Mouse (Mus musculus) layer of hippocampus, postnatal 14 days (tissue): ENCODE results near the gene Ankrd55. TPM values are rescaled to one million over a fixed set of nuclear protein-coding genes. Genes with fewer than 3 reads are reported as not detected.
"Not testable (repeated sequence)": the region's sequence is repeated elsewhere in the genome, so short reads cannot be mapped to it uniquely, and the experiment has no call there.

Experiments
- DNase-seq, 2 experiments: peaks; one replicate each; pipeline ENCODE4 v3.0.0; 2021 to 2022; ENCODE audit warnings: low spot score in 2 of 2, mixed read lengths in 1 of 2
- total RNA-seq, 2 experiments: library from RNA; stranded (reverse); gene quantifications; 2 replicates each; pipeline ENCODE4 v1.2.3; 2021

The Ankrd55 gene
- total RNA-seq, 2 experiments from 2014 or later: 5.7 to 7.0 TPM

DNA sequence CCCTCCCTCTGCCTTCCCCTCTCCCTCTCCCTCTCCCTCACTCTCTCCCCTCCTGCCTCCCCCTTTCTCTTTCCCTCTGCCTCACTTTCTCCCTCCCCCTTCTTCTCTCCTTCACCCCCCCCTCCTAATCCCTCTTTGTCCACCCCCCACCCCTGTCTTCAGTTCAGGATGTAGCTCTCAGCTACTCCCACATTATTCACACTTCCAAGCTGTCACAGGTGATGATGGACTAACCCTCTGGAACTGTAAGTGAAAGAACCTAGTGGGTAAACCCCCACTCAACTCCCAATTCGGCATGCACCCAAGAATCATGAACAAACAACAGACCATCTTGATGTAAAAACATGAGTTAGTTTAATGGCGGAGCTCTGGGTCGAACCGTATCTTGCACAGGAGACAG, 122.2 kb downstream of the Ankrd55 start:
- no peak for DNase-seq

GRCm38 (mm10) chr13:112411216-112411822, 123.1 kb downstream of the Ankrd55 start:
- DNase-seq: no peak

DNA sequence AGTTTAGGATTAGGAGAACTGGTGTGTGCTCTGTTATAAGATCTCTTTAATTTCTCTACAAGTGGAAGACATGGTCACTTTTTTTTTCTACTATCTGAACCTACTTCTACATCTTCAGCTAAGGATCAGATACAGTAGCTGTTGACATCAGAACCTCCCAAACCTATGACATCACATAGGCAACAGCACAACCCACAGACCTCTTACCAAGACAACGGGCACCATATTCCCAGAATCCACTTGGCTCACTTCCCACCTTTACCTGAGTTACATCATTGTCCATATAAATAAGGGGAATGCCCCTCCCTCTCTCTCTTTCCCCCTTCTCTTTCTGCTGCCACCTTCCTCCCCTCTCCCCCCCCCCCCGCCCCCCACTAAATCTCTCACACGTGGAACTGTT, 124.0 kb downstream of the Ankrd55 start:
- no peak for DNase-seq

DNA sequence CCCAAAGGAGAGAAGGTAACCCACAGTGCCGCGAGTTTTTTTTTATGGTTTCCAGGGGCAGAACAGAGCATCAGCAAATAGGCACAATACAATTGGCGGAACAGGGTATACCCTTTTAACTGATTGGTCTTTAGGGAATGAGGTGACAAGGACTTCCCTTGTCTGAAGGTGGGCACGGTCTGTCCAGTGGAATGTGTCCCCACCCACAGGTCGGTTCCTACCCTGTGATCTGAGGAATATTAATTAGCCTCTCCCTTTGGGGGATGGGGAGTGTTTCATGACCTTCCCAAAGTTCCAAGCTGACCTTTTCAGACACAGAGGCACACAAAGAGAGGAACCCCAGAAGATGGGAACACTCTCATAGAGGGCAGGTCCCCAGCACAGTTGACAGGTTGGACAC, 124.6 kb downstream of the Ankrd55 start:
- DNase-seq: no peak

GRCm38 (mm10) chr13:112413611-112414010, 125.4 kb downstream of the Ankrd55 start:
- DNase-seq: no peak

- DNase-seq: no peak
Observed at GRCm38 (mm10) chr13:112415896-112416295, 127.6 kb downstream of the Ankrd55 start.

DNA sequence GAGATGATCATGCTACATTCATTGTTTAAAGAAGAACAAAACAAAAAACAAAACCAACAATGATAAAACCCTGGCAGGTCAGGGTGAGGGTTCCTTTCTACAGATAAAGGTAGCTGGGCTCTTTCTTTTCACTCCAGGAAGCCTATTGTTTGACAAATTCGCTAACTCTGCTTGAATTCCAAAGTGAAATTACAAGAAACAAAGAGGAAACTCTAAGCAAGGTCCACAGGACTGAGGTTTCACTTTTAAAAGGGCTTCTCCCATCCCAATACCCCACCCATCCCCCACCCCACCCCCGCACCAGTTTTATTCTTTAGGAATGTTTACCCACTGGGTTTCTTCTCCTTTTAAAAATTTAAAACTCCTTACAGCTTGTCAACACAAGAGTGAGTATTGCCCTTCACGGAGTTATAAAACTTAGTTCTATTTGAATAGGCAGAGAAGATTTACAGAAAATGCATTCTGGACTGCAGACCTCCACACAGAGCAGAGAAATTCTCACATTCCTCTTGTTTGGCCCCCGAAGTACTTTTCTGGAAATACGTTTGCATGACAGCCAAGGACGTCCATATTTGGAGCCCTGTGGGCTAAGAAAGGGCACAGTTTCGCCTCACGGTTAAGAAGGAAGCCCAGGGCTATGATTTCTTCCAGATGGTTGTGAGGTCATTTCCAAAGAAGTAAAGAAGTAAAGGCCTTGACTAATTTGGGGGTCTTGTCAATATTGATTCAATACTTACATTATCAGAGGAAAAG, 128.3 kb downstream of the Ankrd55 start:
- no peak for DNase-seq

DNA sequence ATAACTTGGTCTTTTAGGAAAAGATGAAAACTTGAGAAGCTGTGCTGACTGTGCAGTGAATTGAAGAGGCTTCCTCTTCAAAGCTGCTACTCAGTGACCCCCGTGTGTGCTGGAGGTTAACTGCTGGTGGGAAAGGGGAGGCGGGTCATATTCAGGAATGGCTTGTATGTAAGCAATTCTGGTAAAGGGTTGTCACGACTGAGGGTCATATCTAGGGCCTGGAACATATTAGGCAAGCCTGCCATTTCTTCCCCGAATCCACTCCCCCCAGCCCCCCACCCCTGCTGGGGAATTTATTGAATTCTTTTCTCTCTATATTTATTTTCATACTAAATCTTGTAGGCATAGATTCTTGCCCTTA, 128.9 kb downstream of the Ankrd55 start:
- no peak for DNase-seq

- DNase-seq: no peak
Observed at GRCm38 (mm10) chr13:112417861-112418423, 129.7 kb downstream of the Ankrd55 start.

GRCm38 (mm10) chr13:112418595-112418994, 130.3 kb downstream of the Ankrd55 start:
- DNase-seq: no peak

GRCm38 (mm10) chr13:112424212-112424611, 136.0 kb downstream of the Ankrd55 start:
- no peak for DNase-seq

- no peak for DNase-seq
Observed at GRCm38 (mm10) chr13:112424635-112425034, 136.4 kb downstream of the Ankrd55 start.

- no peak for DNase-seq
Observed at GRCm38 (mm10) chr13:112425181-112425654, 137.0 kb downstream of the Ankrd55 start.

GRCm38 (mm10) chr13:112426265-112427135, 138.2 kb downstream of the Ankrd55 start:
- no peak for DNase-seq

GRCm38 (mm10) chr13:112427136-112427470, 138.9 kb downstream of the Ankrd55 start:
- not testable (repeated sequence) for DNase-seq

- DNase-seq: no peak
Observed at GRCm38 (mm10) chr13:112427521-112427920, 139.3 kb downstream of the Ankrd55 start.

DNA sequence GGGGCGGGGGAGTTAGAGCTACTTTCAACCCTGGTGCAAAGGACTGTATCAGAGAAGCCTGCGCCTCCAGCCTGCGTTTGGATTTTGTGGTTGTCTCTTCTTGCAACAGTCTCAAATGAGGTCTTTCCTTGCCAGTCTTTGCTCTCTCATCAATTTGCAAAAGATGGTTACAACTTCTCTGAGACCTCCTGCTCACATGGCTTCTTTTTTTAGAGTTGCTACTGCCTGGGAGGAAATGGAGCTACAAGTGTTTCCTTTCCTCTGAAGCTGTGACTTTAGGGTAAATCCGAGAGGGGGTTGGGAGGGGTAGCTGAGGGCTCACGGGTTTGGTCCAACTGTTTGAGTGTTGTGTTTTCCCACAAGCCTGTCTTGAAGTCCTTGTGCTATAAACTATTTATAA, 145.0 kb downstream of the Ankrd55 start:
- DNase-seq: peak in 1 of 2 experiments; percentile 13
